Mouse (Mus musculus): ENCODE data around the gene Mfap4. TPM values are rescaled to one million over a fixed set of nuclear protein-coding genes. Genes with fewer than 3 reads are reported as not detected.

Mfap4 gene
- polyA plus RNA-seq, 1 experiment from 2014 or later: 184 TPM

- no peaks in the 10 kb centered on the region for H3K27me3 ChIP-seq (ENCODE audit: control insufficient read depth, insufficient read depth, low read length)
- H3K4me2 ChIP-seq (replicated peaks; ENCODE audit: low read depth): no peak overlapping the region
- no peak overlapping the region for H3K4me3 ChIP-seq (ENCODE audit: low read depth, low read length)
- DNase-seq (ENCODE audit: low spot score) (no peak), ATAC-seq (ENCODE audit: low FRiP score, low TSS enrichment) (no peak)
- H3K9ac ChIP-seq (ENCODE audit: low read length): no peak overlapping the region
- H3K4me1 ChIP-seq (replicated peaks; ENCODE audit: control insufficient read depth, insufficient read depth): no peaks in the 10 kb centered on the region
- H3K27ac ChIP-seq (replicated peaks): no peak overlapping the region
- H3K9me3 ChIP-seq (ENCODE audit: control insufficient read depth, low read length): no peaks in the 10 kb centered on the region
- TF ChIP-seq EP300 (optimal IDR thresholded peaks at IDR 0.05) (no peak), CTCF (IDR thresholded peaks at IDR 0.05; ENCODE audit: low read depth) (no peak)
- H3K36me3 ChIP-seq (ENCODE audit: control insufficient read depth, insufficient read depth, low read length): no peaks in the 10 kb centered on the region
- 75% methylated on average over 5 of the region's 5 CpGs for WGBS
Measured at GRCm38 (mm10) chr11:61533571-61533970, 48.3 kb downstream of the Mfap4 start.

DNA sequence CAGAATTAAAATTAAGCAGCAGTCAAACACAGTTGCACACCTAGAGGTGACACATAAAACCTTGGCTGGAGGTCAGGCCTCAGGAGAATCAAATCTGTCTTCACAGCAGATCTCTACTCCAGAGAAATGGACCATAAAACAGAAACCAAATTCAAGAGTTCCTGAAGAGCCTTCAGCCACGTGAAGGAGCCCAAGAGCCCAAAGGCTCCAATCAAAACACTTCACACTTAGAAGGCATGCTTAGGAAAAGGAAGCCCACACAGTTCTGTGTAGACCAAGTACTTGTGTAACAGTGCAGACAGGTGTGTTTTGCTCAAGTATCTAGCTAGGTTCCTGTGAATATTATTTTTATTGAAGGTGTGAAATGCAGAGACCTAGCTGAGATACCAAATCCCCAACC is 50.3 kb downstream of the Mfap4 start:
- WGBS: 42% methylated on average over 1 of the region's 1 CpGs
- no peak overlapping the region for H3K4me3 ChIP-seq (ENCODE audit: low read depth, low read length)
- ATAC-seq (ENCODE audit: low FRiP score, low TSS enrichment): no peak
- H3K4me1 ChIP-seq (replicated peaks; ENCODE audit: control insufficient read depth, insufficient read depth): no peaks in the 10 kb centered on the region
- H3K27ac ChIP-seq (replicated peaks): no peak overlapping the region
- TF ChIP-seq EP300 (optimal IDR thresholded peaks at IDR 0.05) (no peak), CTCF (IDR thresholded peaks at IDR 0.05; ENCODE audit: low read depth) (no peak)
- no peak overlapping the region for H3K4me2 ChIP-seq (replicated peaks; ENCODE audit: low read depth)
- DNase-seq (ENCODE audit: low spot score): no peak
- H3K27me3 ChIP-seq (ENCODE audit: control insufficient read depth, insufficient read depth, low read length): no peaks in the 10 kb centered on the region
- H3K36me3 ChIP-seq (ENCODE audit: control insufficient read depth, insufficient read depth, low read length): no peaks in the 10 kb centered on the region
- no peaks in the 10 kb centered on the region for H3K9me3 ChIP-seq (ENCODE audit: control insufficient read depth, low read length)
- no peak overlapping the region for H3K9ac ChIP-seq (ENCODE audit: low read length)

DNA sequence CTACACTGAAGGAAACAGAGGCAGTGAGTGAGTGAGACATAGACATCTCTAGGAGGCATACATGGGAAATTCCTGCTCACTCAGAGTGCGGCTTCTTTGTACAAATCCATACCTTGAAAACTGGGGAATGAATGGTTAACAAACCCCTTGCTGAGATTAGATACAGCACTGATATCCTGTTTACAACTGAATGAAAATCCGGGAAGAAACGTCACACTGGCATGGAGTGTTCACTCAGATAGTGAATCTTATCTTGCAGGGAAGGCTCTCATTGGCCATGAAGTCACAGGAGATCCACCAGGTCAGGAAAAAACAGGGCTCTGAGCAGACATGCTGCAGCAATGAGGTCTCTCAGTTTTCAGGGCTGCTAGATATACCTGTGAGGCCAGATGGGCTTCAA is 51.7 kb downstream of the Mfap4 start:
- no peaks in the 10 kb centered on the region for H3K4me1 ChIP-seq (replicated peaks; ENCODE audit: control insufficient read depth, insufficient read depth)
- TF ChIP-seq EP300 (optimal IDR thresholded peaks at IDR 0.05) (no peak), CTCF (IDR thresholded peaks at IDR 0.05; ENCODE audit: low read depth) (no peak)
- no peak overlapping the region for H3K4me3 ChIP-seq (ENCODE audit: low read depth, low read length)
- WGBS: 47% methylated on average over 3 of the region's 3 CpGs
- H3K27me3 ChIP-seq (ENCODE audit: control insufficient read depth, insufficient read depth, low read length): no peaks in the 10 kb centered on the region
- DNase-seq (ENCODE audit: low spot score) (no peak), ATAC-seq (ENCODE audit: low FRiP score, low TSS enrichment) (no peak)
- no peak overlapping the region for H3K9ac ChIP-seq (ENCODE audit: low read length)
- H3K27ac ChIP-seq (replicated peaks): no peak overlapping the region
- no peak overlapping the region for H3K4me2 ChIP-seq (replicated peaks; ENCODE audit: low read depth)
- H3K36me3 ChIP-seq (ENCODE audit: control insufficient read depth, insufficient read depth, low read length): 0 out of 2 replicates have a peak, but pooled peaks cover 2% of the 10 kb centered on the region
- H3K9me3 ChIP-seq (ENCODE audit: control insufficient read depth, low read length): no peaks in the 10 kb centered on the region

DNA sequence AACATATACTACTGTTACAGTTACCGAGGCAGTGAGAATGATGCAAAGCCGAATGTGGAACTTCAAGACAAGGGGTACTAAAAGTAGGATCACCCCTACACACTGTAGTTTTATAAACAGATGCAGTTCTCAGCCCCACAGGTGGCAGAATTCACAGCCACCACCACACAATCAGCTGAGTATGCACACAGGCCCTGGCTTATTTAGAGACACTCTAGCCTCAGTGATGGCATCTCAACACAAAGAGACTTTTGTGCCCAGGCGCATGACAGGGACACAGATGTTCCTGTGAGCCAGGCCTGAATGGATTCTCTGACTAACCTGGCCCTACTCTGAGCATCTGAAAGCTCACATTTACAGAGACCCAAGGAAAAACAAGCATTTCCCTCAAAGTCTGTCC is 52.1 kb downstream of the Mfap4 start:
- H3K4me1 ChIP-seq (replicated peaks; ENCODE audit: control insufficient read depth, insufficient read depth): no peaks in the 10 kb centered on the region
- no peaks in the 10 kb centered on the region for H3K9me3 ChIP-seq (ENCODE audit: control insufficient read depth, low read length)
- no peaks in the 10 kb centered on the region for H3K27me3 ChIP-seq (ENCODE audit: control insufficient read depth, insufficient read depth, low read length)
- no peak overlapping the region for H3K9ac ChIP-seq (ENCODE audit: low read length)
- H3K27ac ChIP-seq (replicated peaks): no peak overlapping the region
- ATAC-seq (ENCODE audit: low FRiP score, low TSS enrichment) (no peak), DNase-seq (ENCODE audit: low spot score) (no peak)
- no peak overlapping the region for H3K4me2 ChIP-seq (replicated peaks; ENCODE audit: low read depth)
- WGBS: 73% methylated on average over 3 of the region's 3 CpGs
- H3K36me3 ChIP-seq (ENCODE audit: control insufficient read depth, insufficient read depth, low read length): 0 out of 2 replicates have a peak, but pooled peaks cover 2% of the 10 kb centered on the region
- no peak overlapping the region for H3K4me3 ChIP-seq (ENCODE audit: low read depth, low read length)
- TF ChIP-seq CTCF (IDR thresholded peaks at IDR 0.05; ENCODE audit: low read depth) (no peak), EP300 (optimal IDR thresholded peaks at IDR 0.05) (no peak)

Other genes starting within 250 kb of the Mfap4 start
- 68.0 and 68.4 TPM in 2 replicates for gene Aldh3a2, start 218.0 kb upstream of the Mfap4 start, polyA plus RNA-seq (2015; fragmentation: Nextera tagmentation; extraction: Ambion mirVana)
- 0.12 and 0.29 TPM in 2 replicates for gene Slc47a2, start 142.6 kb upstream of the Mfap4 start, polyA plus RNA-seq (2015; fragmentation: Nextera tagmentation; extraction: Ambion mirVana)
- gene Slc47a1, start 107.1 kb upstream of the Mfap4 start, polyA plus RNA-seq (2015; fragmentation: Nextera tagmentation; extraction: Ambion mirVana): 1.3 and 1.4 TPM in 2 replicates
- gene Rnf112, start 31.3 kb upstream of the Mfap4 start, polyA plus RNA-seq (2015; fragmentation: Nextera tagmentation; extraction: Ambion mirVana): 0.84 and 1.3 TPM in 2 replicates
- gene Mapk7, start 9.0 kb downstream of the Mfap4 start, polyA plus RNA-seq (2015; fragmentation: Nextera tagmentation; extraction: Ambion mirVana): 14.5 and 15.4 TPM in 2 replicates
- 11.3 and 11.9 TPM in 2 replicates for gene B9d1, start 19.7 kb downstream of the Mfap4 start, polyA plus RNA-seq (2015; fragmentation: Nextera tagmentation; extraction: Ambion mirVana)
- gene Epn2, start 94.3 kb downstream of the Mfap4 start, polyA plus RNA-seq (2015; fragmentation: Nextera tagmentation; extraction: Ambion mirVana): 15.8 and 17.8 TPM in 2 replicates
- 4.6 and 4.9 TPM in 2 replicates for gene Grap, start 167.8 kb downstream of the Mfap4 start, polyA plus RNA-seq (2015; fragmentation: Nextera tagmentation; extraction: Ambion mirVana)
- 4.5 and 4.9 TPM in 2 replicates for gene Fam83g, start 198.7 kb downstream of the Mfap4 start, polyA plus RNA-seq (2015; fragmentation: Nextera tagmentation; extraction: Ambion mirVana)
- 0.07 TPM in 1 of 2 replicates, not detected in the other for gene Slc5a10, start 235.4 kb downstream of the Mfap4 start, polyA plus RNA-seq (2015; fragmentation: Nextera tagmentation; extraction: Ambion mirVana)

All from stomach, postnatal 0 days (tissue).